Mouse (Mus musculus) limb, embryonic 10.5 days (tissue): Measurements from ENCODE around the gene Pcbp1. TPM values are rescaled to one million over a fixed set of nuclear protein-coding genes. Genes with fewer than 3 reads are reported as not detected.

ENCODE experiments used
- DNase-seq: peaks from one replicate; pipeline ENCODE4 v3.0.0-alpha.2; 2017; ENCODE audit warnings: low spot score
- H3K27ac ChIP-seq: fragments of 300-500 bp; sonication (generic); 2 replicates; pipeline ENCODE4 v1.5.1; 2016; ENCODE audit warnings: mild to moderate bottlenecking
- H3K27me3 ChIP-seq: fragments of 300-500 bp; sonication (generic); 2 replicates; pipeline ENCODE4 v1.6.1; 2016; ENCODE audit warnings: low read depth, mild to moderate bottlenecking; ENCODE audit not compliant: poor library complexity, severe bottlenecking
- H3K36me3 ChIP-seq: fragments of 300-500 bp; sonication (generic); 2 replicates; pipeline ENCODE4 v1.6.1; 2016; ENCODE audit warnings: mild to moderate bottlenecking, moderate library complexity
- H3K4me1 ChIP-seq: fragments of 300-500 bp; sonication (generic); 2 replicates; pipeline ENCODE4 v1.6.1; 2016
- H3K4me3 ChIP-seq: fragments of 300-500 bp; sonication (generic); 2 replicates; pipeline ENCODE4 v1.5.1; 2016; ENCODE audit warnings: mild to moderate bottlenecking, moderate library complexity
- H3K9me3 ChIP-seq: fragments of 300-500 bp; sonication (generic); replicated peaks from 2 replicates; pipeline ENCODE4 v1.6.1; 2016; ENCODE audit warnings: mild to moderate bottlenecking
- WGBS: fragments of 180-500 bp; shearing (Covaris S2); methylation state at CpG from one replicate; pipeline ENCODE4 v1.1.7; 2016; 5-methylcytosine and 5-hydroxymethylcytosine counted together
- microRNA-seq: library from miRNA; unstranded; fragments of <30 nt; microRNA quantifications from one replicate; pipeline ENCODE4, GENCODE M21; 2017
- polyA plus RNA-seq: library from polyadenylated mRNA; unstranded; fragments of >200 nt; fragmentation: Nextera tagmentation; extraction: Ambion mirVana; gene quantifications from 2 replicates; pipeline ENCODE4 v1.2.1, GENCODE M21; 2016

Gene Pcbp1
- polyA plus RNA-seq, 1 experiment from 2014 or later: 562 TPM

- Histone ChIP-seq H3K27me3 (no peaks in the 10 kb centered on the region), H3K4me1 (peaks cover 46% of the 10 kb centered on the region), H3K27ac (peak overlapping the region; percentile 81), H3K36me3 (no peaks in the 10 kb centered on the region), H3K4me3 (peak overlapping the region; percentile 34), H3K9me3 (no peaks in the 10 kb centered on the region)
- 46% methylated on average over 9 of the region's 9 CpGs for WGBS
- DNase-seq: peak; percentile 39
Measured at GRCm38 (mm10) chr6:86480189-86480831, 45.8 kb downstream of the Pcbp1 start.

GRCm38 (mm10) chr6:86479816-86480188, 46.3 kb downstream of the Pcbp1 start:
- Histone ChIP-seq H3K27ac (peak overlapping the region; percentile 81), H3K36me3 (0 out of 2 replicates have a peak, but pooled peaks cover 1% of the 10 kb centered on the region), H3K9me3 (no peaks in the 10 kb centered on the region), H3K27me3 (no peaks in the 10 kb centered on the region), H3K4me1 (peaks cover 48% of the 10 kb centered on the region), H3K4me3 (peak overlapping the region; percentile 34; the same call in 1 of the 2 replicates)
- no peak for DNase-seq

- DNase-seq: no peak
- H3K4me3 ChIP-seq: no peak overlapping the region
- peak overlapping the region; percentile 81 for H3K27ac ChIP-seq
- no peaks in the 10 kb centered on the region for H3K9me3 ChIP-seq
- H3K27me3 ChIP-seq: no peaks in the 10 kb centered on the region
- H3K4me1 ChIP-seq: peaks cover 48% of the 10 kb centered on the region
- 63% methylated on average over 3 of the region's 3 CpGs for WGBS
- 0 out of 2 replicates have a peak, but pooled peaks cover 2% of the 10 kb centered on the region for H3K36me3 ChIP-seq
Measured at GRCm38 (mm10) chr6:86479311-86479710, 46.8 kb downstream of the Pcbp1 start.

GRCm38 (mm10) chr6:86476931-86477330, 49.2 kb downstream of the Pcbp1 start:
- no peak for DNase-seq
- 0 out of 2 replicates have a peak, but pooled peaks cover 2% of the 10 kb centered on the region for H3K36me3 ChIP-seq
- H3K27ac ChIP-seq: no peak overlapping the region
- H3K4me1 ChIP-seq: peaks cover 60% of the 10 kb centered on the region
- 88% methylated on average over 5 of the region's 5 CpGs for WGBS
- no peak overlapping the region for H3K4me3 ChIP-seq
- no peaks in the 10 kb centered on the region for H3K9me3 ChIP-seq
- H3K27me3 ChIP-seq: no peaks in the 10 kb centered on the region

GRCm38 (mm10) chr6:86475462-86476167, 50.5 kb downstream of the Pcbp1 start:
- Histone ChIP-seq H3K9me3 (no peaks in the 10 kb centered on the region), H3K27ac (peak overlapping the region; percentile 61; the same call in 1 of the 2 replicates), H3K36me3 (0 out of 2 replicates have a peak, but pooled peaks cover 4% of the 10 kb centered on the region), H3K4me3 (peak overlapping the region; percentile 17; the same call in 1 of the 2 replicates), H3K27me3 (no peaks in the 10 kb centered on the region), H3K4me1 (peaks cover 54% of the 10 kb centered on the region)
- WGBS: 83% methylated on average over 9 of the region's 9 CpGs
- DNase-seq: no peak

- DNase-seq: no peak
- Histone ChIP-seq H3K4me3 (no peak overlapping the region), H3K36me3 (peaks cover 13% of the 10 kb centered on the region), H3K9me3 (no peaks in the 10 kb centered on the region), H3K27me3 (no peaks in the 10 kb centered on the region), H3K27ac (no peak overlapping the region), H3K4me1 (peaks cover 45% of the 10 kb centered on the region)
Measured at GRCm38 (mm10) chr6:86474646-86475181, 51.4 kb downstream of the Pcbp1 start.

Small RNAs within 50 kb of the gene (microRNA-seq; reads per million reads assigned to microRNA genes)
- not detected for gene Gm22184

Other genes with a start within 250 kb of the Pcbp1 start
- 189 and 214 TPM in 2 replicates for gene Fam136a, start 160.7 kb downstream of the Pcbp1 start, polyA plus RNA-seq
- gene Snrpg, start 155.0 kb downstream of the Pcbp1 start, polyA plus RNA-seq: 932 and 987 TPM in 2 replicates
- gene Pcyox1, start 129.2 kb downstream of the Pcbp1 start, polyA plus RNA-seq: 50.6 and 59.5 TPM in 2 replicates
- 174 and 235 TPM in 2 replicates for gene Tia1, start 122.1 kb downstream of the Pcbp1 start, polyA plus RNA-seq
- gene Gm44790, start 99.7 kb downstream of the Pcbp1 start, polyA plus RNA-seq: not detected in 2 replicates
- 23.9 and 25.2 TPM in 2 replicates for gene C87436, start 87.9 kb downstream of the Pcbp1 start, polyA plus RNA-seq
- gene Asprv1, start 101.8 kb upstream of the Pcbp1 start, polyA plus RNA-seq: 0.87 and 1.6 TPM in 2 replicates
- gene Mxd1, start 142.8 kb upstream of the Pcbp1 start, polyA plus RNA-seq: 8.6 and 13.5 TPM in 2 replicates
- gene Snrnp27, start 158.2 kb upstream of the Pcbp1 start, polyA plus RNA-seq: 129 and 133 TPM in 2 replicates
- gene Gmcl1, start 207.1 kb upstream of the Pcbp1 start, polyA plus RNA-seq: 34.1 and 39.0 TPM in 2 replicates